Mouse (Mus musculus): ENCODE data around the gene Grm2.
"Not testable (repeated sequence)": the region's sequence is repeated elsewhere in the genome, so short reads cannot be mapped to it uniquely, and the experiment has no call there.

The Grm2 gene

DNA sequence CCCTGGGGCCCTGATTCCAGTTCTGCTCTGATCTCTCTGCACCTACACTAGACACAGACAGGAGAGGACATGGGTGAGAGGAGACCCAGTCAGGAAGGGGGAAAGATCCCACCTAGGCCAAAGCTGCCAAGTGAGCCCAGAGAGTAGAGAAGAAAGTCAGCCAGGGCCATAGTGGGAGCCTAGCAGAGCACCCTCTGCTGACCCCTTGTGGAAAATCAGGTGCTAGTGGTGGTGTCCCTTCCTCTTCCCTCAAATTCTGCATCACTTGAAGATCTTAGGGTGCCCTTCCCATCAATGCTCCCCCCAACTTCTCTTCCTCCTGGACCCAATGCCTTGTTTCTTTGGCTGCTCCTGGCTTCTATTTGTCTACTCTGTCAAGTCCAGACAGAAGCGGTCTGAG lies 3.2 kb downstream of the Grm2 start:
- no peak for DNase-seq (ENCODE audit: low spot score)

DNA sequence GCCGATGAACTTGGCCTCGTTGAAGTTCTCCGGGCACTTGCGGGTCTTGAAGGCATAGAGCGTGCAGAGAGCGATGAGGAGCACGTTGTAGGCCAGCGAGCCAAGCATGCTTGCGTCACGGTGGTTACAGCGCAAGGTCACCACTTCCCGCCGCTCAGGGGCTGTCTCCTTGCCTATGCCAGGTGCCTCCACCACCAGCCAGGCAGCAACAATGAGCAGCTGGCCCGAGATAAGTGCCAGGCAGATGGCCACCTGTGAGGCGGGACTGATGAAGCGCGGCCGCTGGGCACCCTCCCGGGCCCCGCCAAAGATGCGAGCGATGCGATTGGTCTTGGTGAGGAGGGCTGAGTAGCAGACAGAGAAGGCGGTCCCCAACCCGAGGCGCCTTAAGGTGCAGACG lies 8.7 kb downstream of the Grm2 start:
- no peak for DNase-seq (ENCODE audit: low spot score)

GRCm38 (mm10) chr9:106645684-106646271 lies 10.1 kb downstream of the Grm2 start:
- no peak for DNase-seq (ENCODE audit: low spot score)

DNA sequence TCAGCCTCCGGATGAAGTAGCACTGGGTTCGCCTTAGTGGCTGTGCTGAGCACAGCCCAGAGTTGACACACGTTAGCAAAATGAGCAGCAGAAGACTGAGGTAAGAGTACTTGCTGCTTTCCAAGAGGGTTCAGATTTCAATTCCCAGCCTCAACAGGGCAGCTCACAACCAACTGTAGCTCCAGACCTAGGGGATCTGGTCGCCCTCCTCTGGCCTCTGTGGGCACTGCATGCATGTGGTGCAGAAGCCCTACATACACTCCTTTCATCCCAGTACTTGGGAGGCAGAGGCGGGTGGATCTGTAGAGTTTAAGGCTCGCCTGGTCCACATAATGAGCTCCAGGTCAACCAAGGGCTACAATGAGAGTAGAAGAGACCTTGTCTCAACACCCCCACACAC lies 12.1 kb downstream of the Grm2 start:
- DNase-seq (ENCODE audit: low spot score), result no peak

DNA sequence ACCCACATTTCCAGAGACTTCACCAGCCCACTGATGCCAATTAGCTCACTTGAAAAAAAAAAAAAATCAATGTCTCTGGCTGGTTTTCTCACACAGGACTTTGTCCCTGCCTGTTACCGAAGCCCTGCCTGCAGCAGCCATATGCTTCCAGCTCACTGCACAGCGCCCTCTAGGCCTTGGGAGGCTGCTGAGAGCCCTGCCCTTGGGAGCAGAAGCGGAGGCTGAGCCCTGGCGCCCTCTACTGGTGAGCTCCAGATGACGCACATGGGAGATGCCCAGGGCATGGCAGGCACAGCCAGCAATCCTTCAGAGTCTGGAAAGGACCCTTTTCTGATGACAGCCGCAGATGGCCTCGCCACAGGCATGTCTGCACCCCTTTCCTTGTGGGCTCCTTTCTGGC lies 12.8 kb downstream of the Grm2 start:
- DNase-seq (ENCODE audit: low spot score), result peak; percentile 59

DNA sequence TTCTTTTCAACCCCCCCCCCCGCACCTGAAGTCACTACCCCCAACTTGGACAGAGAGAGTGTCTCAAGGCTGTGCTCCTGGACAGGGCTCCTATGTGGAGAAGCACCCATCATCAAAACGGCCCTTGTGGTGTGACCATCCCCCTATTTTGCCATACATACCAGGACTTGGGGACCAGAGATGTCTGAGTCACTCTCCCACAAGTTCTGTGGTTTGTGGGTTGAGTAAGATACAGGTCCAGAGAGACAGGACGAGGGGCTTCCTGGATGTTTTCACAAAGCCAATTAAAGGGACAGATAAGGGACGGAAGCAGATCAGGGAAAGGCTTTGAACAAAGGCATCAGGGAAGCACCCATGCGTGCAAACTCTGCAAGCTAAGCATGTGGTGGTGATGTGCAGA lies 14.5 kb downstream of the Grm2 start:
- DNase-seq (ENCODE audit: low spot score), result no peak

GRCm38 (mm10) chr9:106638154-106638553 lies 17.7 kb downstream of the Grm2 start:
- DNase-seq (ENCODE audit: low spot score), result no peak

- no peak for DNase-seq (ENCODE audit: low spot score)
Measured at GRCm38 (mm10) chr9:106632185-106632584, 23.7 kb downstream of the Grm2 start.

DNA sequence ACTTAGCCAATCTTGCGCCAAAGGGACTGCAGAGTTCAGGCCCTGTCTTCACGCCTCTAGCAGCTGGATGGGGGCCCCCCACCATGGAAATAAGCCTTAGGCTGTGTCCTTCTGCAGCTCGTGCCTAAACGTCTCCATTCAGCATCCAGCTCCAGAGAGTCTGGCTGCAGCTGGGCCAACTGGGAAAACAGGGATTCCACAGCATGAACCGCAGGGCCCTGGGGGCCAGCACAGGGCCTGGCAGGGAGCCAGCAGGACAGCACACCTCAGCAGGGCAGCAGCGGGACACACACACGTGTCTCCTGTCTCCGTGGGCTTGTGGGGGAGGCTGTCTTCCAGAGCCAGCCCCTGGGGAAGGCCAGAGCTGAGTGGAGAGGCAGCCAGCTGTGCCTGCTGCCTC lies 28.1 kb downstream of the Grm2 start:
- DNase-seq (ENCODE audit: low spot score), result not testable (repeated sequence)

DNA sequence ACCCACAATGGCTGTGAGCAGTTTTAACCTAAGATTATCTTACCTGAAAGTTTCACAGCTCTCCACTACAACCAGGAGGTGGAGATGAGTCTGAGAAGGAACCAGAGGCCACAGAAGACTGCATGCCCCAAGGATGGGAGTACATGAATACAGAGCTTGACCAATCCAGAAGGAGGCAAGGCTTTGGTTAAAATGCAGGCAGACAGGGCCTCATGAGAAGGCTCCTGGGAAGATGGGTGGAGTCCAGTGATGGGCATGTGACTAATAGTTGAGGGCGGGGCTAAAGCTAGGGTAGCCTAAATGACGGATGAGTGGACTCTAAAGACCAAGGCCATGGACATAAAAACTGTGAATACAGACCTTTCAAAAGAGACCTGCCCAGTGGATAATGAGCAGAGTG lies 29.6 kb downstream of the Grm2 start, which contains the start of gene Iqcf6:
Iqcf6 (plus strand) TSS at position 301 of the 400 bp plus-strand sequence.
- DNase-seq (ENCODE audit: low spot score), result no peak

- DNase-seq (ENCODE audit: low spot score), result no peak
Measured at GRCm38 (mm10) chr9:106617496-106617895, 38.4 kb downstream of the Grm2 start.

- no peak for DNase-seq (ENCODE audit: low spot score)
Measured at GRCm38 (mm10) chr9:106616306-106616705, 39.6 kb downstream of the Grm2 start.

DNA sequence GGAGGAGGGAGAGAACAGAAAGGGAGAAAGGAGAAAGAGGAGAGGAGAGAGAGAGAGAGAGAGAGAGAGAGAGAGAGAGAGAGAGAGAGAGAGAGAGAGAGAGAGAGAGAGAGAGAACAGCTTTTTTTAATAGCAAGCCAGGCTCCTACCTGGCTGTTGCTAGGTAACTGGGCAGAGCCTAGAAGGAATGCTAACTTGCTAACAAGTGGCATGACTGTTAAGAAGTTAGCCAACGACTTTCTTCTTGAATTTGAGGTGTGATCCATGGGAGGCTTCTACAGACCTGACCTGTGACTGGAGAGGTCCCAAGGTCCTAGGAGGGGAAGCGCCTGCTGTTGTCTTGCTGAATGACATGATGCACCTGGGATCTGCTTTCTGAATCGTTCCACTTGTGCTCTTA lies 41.3 kb downstream of the Grm2 start:
- DNase-seq (ENCODE audit: low spot score), result no peak

GRCm38 (mm10) chr9:106613951-106614350 lies 41.9 kb downstream of the Grm2 start:
- DNase-seq (ENCODE audit: low spot score), result no peak

DNA sequence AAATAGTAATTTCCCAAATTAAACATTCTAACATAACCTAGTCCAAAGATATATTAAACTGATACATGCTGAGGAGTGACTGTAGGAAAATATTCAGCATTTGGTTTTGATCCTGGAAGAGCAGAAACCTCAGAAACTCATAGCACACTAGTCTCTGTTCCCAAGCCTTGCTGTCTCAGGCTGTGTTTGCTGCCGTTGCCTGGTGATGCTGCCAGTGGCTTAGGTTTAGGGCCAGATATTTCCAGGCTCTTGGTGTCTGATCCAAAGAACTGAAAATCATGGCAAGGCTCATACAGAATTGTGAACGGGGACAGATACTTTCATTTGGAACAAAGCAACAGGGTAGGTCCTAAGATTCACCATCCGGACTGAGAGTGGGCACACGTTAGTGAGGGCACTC lies 45.2 kb downstream of the Grm2 start:
- DNase-seq (ENCODE audit: low spot score), result no peak

- DNase-seq (ENCODE audit: low spot score), result peak; percentile 32
Measured at GRCm38 (mm10) chr9:106600546-106600945, 55.3 kb downstream of the Grm2 start.

DNA sequence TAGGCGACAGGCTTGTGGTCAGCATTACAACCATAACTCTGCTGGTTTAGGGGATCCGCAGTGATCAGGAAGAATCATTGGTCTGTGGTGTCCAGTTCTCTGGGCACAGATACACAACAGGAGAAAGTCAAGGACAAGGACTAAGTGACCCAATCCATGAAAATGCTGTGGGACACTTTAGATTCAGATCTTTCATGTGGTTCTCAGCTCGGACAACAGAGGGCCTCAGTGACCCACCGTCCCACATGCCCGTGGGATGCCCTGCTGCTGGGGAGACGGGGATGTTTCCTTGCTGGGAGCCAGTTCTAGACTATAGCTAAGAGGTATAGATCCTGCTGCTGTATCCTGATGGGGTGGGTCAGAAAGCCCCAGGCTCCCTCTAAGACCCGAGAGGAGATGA lies 57.4 kb downstream of the Grm2 start:
- DNase-seq (ENCODE audit: low spot score), result no peak

- peak; percentile 45 for DNase-seq (ENCODE audit: low spot score)
Measured at GRCm38 (mm10) chr9:106595836-106596235, 60.0 kb downstream of the Grm2 start.

DNA sequence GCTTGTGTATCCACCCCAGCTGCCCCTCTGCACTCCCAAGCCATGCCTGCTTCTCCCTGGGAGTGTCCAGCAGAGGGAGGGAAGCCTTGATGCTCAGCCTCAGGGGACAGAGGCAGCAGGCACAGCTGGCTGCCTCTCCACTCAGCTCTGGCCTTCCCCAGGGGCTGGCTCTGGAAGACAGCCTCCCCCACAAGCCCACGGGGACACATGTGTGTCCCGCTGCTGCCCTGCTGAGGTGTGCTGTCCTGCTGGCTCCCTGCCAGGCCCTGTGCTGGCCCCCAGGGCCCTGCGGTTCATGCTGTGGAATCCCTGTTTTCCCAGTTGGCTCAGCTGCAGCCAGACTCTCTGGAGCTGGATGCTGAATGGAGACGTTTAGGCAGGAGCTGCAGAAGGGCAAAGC lies 60.5 kb downstream of the Grm2 start:
- DNase-seq (ENCODE audit: low spot score), result not testable (repeated sequence)

All from left cerebral cortex, adult 11 months (tissue).